Mouse (Mus musculus) gastrocnemius, postnatal 25 days (tissue): ENCODE results near the gene Exoc5. TPM values are rescaled to one million over a fixed set of nuclear protein-coding genes. Genes with fewer than 3 reads are reported as not detected.
A peak's percentile ranks its signal among the peaks of the same experiment; 100 is the strongest.

Experiments
- DNase-seq: peaks from one replicate; pipeline ENCODE4 v3.0.0; 2022
- total RNA-seq, 2 experiments: library from RNA; stranded (reverse); gene quantifications; 1 replicate in 1 of 2; 2 replicates in 1 of 2; pipeline ENCODE4 v1.2.3; 2021

Gene Exoc5
- total RNA-seq, 2 experiments from 2014 or later = 17.6 to 18.5 TPM

- DNase-seq = no peak
Observed at GRCm38 (mm10) chr14:49007979-49008378, 58.5 kb downstream of the Exoc5 start.

- DNase-seq = no peak
Observed at GRCm38 (mm10) chr14:49001655-49002054, 64.8 kb downstream of the Exoc5 start.

- DNase-seq = no peak
Observed at GRCm38 (mm10) chr14:48998795-48999194, 67.7 kb downstream of the Exoc5 start.

DNA sequence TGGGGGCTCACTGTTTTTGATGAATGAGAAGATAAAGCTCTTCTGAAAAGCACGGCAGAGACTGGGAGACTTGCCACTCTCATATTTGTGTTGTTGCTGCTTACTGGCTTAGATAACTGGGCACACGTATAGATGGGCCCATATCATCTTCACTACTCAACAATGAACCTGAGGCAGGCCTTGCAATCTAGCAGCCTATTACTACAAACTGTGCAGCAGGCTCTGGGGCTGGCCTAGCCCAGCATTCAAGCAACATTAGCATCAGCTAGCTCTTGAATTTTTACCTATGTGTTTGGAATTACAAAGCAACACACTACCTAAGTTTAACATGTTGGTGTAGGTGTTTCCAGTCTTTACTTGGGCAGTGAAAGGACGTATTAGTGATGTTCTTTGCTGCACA, 72.6 kb downstream of the Exoc5 start:
- no peak for DNase-seq

GRCm38 (mm10) chr14:48992070-48992580, 74.3 kb downstream of the Exoc5 start:
- DNase-seq = no peak

DNA sequence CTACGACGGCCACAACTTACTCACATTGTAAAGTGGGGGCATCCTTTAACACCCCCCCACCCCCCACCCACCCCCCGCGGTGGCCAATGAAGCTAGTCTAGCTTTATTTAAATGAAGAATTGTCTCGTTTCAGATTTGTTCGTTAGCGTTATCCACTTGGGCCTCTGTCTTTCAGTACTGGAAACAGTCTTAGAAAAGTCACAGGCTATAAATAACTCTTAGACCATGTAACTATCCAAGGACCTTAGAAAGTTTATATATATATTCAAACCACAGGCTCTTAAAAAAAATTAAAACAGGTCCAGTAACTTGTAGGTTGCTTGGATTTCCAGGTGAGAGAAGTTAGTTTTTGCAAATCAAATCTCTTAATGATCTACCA, 75.3 kb downstream of the Exoc5 start:
- no peak for DNase-seq

GRCm38 (mm10) chr14:48990471-48991143, 75.8 kb downstream of the Exoc5 start:
- peak; percentile 44 for DNase-seq

GRCm38 (mm10) chr14:48989831-48990230, 76.6 kb downstream of the Exoc5 start:
- no peak for DNase-seq

- DNase-seq = no peak
Observed at GRCm38 (mm10) chr14:48986231-48986630, 80.2 kb downstream of the Exoc5 start.

DNA sequence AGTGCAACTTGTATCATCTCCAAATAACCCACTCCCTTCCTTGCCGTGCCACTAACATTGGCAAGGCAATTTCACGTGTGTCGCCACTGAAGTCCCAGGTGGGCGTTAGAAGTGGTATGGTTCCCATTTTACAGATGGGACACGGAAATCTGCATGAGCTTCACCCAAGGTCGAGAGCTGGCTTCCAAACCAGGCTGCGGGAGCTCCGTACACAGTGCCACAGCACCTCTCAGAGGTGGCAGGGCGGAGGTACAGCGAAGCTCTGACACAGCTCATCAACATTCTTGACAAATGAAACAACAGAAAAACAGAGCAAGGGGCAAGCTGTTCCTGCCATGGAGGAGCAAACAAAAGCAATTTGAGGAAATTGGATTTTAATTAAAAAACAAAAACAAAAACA, 80.8 kb downstream of the Exoc5 start:
- no peak for DNase-seq

GRCm38 (mm10) chr14:48978971-48979388, 87.5 kb downstream of the Exoc5 start:
- DNase-seq = no peak

DNA sequence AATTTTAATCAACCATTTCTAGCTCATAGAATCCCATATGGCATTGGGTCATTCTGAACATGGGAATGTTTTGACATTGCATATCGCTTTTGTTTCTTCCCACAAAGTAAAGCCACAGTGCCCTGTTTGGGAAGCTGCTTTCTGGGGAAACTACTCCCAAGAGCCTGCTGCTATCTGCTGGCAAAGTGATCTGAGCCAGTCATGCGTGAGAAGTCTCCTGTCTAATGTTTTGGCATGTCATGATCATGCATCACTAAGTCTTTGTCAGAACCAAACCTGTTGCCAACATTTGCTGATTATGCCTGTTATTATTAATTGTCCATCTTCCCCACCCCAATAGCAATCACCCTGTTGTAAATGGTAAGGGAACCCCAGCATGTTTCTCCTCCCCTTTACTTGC, 94.9 kb downstream of the Exoc5 start:
- no peak for DNase-seq

DNA sequence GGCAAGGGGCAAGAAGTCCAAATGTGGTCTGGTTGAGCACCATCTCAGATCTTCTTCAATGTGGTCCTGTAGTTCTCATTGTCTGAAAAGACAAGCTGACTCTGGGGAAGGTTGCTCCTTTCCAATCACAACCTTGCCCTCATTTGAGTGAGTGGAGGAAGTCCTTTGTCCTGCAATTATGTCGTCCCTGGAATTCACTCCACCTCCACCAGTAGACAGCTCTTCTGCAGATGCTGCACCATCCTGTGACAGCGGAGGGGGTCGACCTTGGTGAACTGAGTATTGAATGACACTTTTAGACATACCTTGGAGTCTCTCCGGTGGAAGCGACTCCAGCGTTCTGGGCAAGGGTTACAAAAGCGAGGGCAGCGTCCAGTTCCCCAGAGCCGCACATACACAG, 97.8 kb downstream of the Exoc5 start:
- DNase-seq = no peak

Other genes starting within 250 kb of the Exoc5 start
- 10 to 100 TPM in 1 of 2 experiments, 1 to 10 TPM in 1; 8.9 to 10.7 TPM for gene Ap5m1, start 556 bp downstream of the Exoc5 start, total RNA-seq
- 10 to 100 TPM; 16.3 to 18.3 TPM for gene Naa30, start 105.6 kb upstream of the Exoc5 start, total RNA-seq
- not detected for gene ccdc198, start 178.8 kb upstream of the Exoc5 start, total RNA-seq